Mouse (Mus musculus): ENCODE measurements around the gene Sept9. TPM values are rescaled to one million over a fixed set of nuclear protein-coding genes. Genes with fewer than 3 reads are reported as not detected.

Sept9 gene
- polyA plus RNA-seq, 2 experiments = 78.7 to 125 TPM

DNA sequence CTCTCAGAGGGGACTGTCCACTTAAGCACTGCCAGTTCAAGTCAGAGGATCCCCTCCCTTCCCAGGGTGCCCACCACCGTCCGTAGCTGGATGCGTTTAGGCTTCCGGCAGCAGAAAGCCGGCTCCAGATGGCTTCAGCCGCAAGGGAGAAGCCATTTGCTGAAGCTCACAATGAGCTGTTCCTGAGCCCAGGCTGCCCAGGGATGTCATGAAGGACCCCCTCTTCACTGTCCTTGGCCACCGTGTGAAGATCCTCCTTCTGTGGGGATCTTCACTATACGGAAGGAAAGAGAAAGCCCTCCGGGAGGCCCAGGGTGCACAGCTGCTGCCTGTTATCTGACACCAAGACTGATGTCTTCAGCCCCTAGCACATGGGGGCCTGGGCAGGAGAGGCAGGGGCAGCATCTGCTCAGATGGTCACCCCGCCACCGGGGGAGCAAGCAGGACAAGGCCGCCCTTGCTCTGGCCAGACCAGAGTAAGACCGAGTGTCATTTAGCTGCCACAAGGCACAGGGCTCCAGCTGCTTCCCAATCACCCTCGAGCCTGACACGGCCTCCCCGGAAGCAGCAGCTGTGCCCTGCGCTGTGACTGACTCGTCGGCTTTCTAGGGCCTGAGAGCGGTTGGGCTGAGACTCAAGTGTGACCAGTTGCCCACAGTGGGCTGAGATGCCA is 118.1 kb downstream of the Sept9 start:
- peak overlapping the region; percentile 37 for H3K4me2 ChIP-seq (replicated peaks; ENCODE audit: low read depth, low read length, severe bottlenecking)
- H3K9ac ChIP-seq (ENCODE audit: low read depth, low read length, severe bottlenecking) = peak overlapping the region; percentile 34; the same call in 1 of the 2 replicates
- ATAC-seq (ENCODE audit: low FRiP score, low read depth) (peak; percentile 44), DNase-seq (ENCODE audit: low spot score) (peak; percentile 59)
- H3K27me3 ChIP-seq (ENCODE audit: control insufficient read depth, insufficient read depth, low read length) = no peaks in the 10 kb centered on the region
- peak overlapping the region; percentile 4 for H3K4me3 ChIP-seq (replicated peaks; ENCODE audit: low read length)
- H3K27ac ChIP-seq (replicated peaks; ENCODE audit: low read depth, low read length) = peak overlapping the region; percentile 78
- peaks cover 78% of the 10 kb centered on the region for H3K4me1 ChIP-seq (ENCODE audit: control insufficient read depth, insufficient read depth, low read length)
- no peaks in the 10 kb centered on the region for H3K9me3 ChIP-seq (ENCODE audit: control insufficient read depth, low read length)
- no peak for TF ChIP-seq POLR2A (IDR thresholded peaks at IDR 0.05; ENCODE audit: borderline replicate concordance, extremely low read depth, insufficient read depth, insufficient read length)
- H3K36me3 ChIP-seq (ENCODE audit: control insufficient read depth, insufficient read depth, low read length) = 0 out of 2 replicates have a peak, but pooled peaks cover 4% of the 10 kb centered on the region
- 8% methylated on average over 20 of the region's 20 CpGs for WGBS

GRCm38 (mm10) chr11:117318202-117318601 is 118.7 kb downstream of the Sept9 start:
- DNase-seq (ENCODE audit: low spot score) (no peak), ATAC-seq (ENCODE audit: low FRiP score, low read depth) (no peak)
- Histone ChIP-seq H3K4me1 (ENCODE audit: control insufficient read depth, insufficient read depth, low read length) (peaks cover 76% of the 10 kb centered on the region), H3K4me3 (replicated peaks; ENCODE audit: low read length) (no peak overlapping the region), H3K27ac (replicated peaks; ENCODE audit: low read depth, low read length) (peak overlapping the region; percentile 78), H3K4me2 (replicated peaks; ENCODE audit: low read depth, low read length, severe bottlenecking) (peak overlapping the region; percentile 37; the same call in 1 of the 2 replicates), H3K9me3 (ENCODE audit: control insufficient read depth, low read length) (no peaks in the 10 kb centered on the region), H3K27me3 (ENCODE audit: control insufficient read depth, insufficient read depth, low read length) (no peaks in the 10 kb centered on the region), H3K9ac (ENCODE audit: low read depth, low read length, severe bottlenecking) (0 out of 2 replicates have a peak overlapping the region, but pooled peaks have one; percentile 34), H3K36me3 (ENCODE audit: control insufficient read depth, insufficient read depth, low read length) (0 out of 2 replicates have a peak, but pooled peaks cover 4% of the 10 kb centered on the region)
- no peak for TF ChIP-seq POLR2A (IDR thresholded peaks at IDR 0.05; ENCODE audit: borderline replicate concordance, extremely low read depth, insufficient read depth, insufficient read length)
- 16% methylated on average over 3 of the region's 3 CpGs for WGBS

DNA sequence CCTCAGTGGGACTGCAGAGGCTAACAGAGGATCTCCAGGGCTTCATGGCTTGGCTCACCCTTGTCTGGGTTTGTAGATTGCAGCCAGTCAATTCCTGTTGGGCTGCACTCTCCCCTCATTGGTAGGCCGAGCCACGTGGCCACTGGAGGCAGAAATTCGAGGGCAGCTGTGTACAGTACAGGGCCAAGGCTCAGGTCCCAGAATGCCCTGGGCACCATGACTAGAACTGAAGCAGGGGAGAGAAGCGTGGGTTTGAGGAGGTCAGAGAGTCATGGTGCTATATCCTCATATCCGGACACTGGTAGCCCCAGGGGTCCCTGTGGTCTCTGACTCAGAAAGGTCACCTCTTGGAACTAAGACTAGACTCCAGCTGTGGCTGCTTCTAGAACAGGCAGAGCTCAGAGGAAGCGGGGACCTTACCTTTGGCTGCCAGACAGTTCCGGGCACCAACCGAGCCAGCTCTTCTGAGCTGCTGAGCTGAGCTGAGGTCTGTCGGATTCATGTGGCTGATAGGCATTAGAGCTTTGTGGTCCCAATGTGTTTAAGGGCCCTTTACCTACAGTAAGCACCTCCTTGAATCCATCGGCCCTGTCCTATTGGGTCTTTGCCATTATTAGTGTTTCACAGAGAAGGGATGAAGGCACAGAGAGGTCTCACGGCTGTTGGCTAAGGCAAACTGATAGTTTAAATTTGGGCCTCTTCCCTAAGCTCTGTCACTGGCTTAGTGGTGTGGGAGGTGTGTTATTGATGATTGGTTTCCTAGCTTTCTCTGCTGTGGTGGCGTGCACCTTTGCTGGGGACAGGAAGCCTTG is 119.5 kb downstream of the Sept9 start:
- TF ChIP-seq POLR2A (IDR thresholded peaks at IDR 0.05; ENCODE audit: borderline replicate concordance, extremely low read depth, insufficient read depth, insufficient read length) = no peak
- no peaks in the 10 kb centered on the region for H3K9me3 ChIP-seq (ENCODE audit: control insufficient read depth, low read length)
- no peak for DNase-seq (ENCODE audit: low spot score)
- peaks cover 77% of the 10 kb centered on the region for H3K4me1 ChIP-seq (ENCODE audit: control insufficient read depth, insufficient read depth, low read length)
- 43% methylated on average over 12 of the region's 12 CpGs for WGBS
- H3K36me3 ChIP-seq (ENCODE audit: control insufficient read depth, insufficient read depth, low read length) = 0 out of 2 replicates have a peak, but pooled peaks cover 4% of the 10 kb centered on the region
- no peak overlapping the region; the same call in 1 of the 2 replicates for H3K4me2 ChIP-seq (replicated peaks; ENCODE audit: low read depth, low read length, severe bottlenecking)
- no peak for ATAC-seq (ENCODE audit: low FRiP score, low read depth)
- H3K27me3 ChIP-seq (ENCODE audit: control insufficient read depth, insufficient read depth, low read length) = no peaks in the 10 kb centered on the region
- H3K9ac ChIP-seq (ENCODE audit: low read depth, low read length, severe bottlenecking) = 0 out of 2 replicates have a peak overlapping the region, but pooled peaks have one; percentile 8
- peak overlapping the region; percentile 78 for H3K27ac ChIP-seq (replicated peaks; ENCODE audit: low read depth, low read length)
- no peak overlapping the region for H3K4me3 ChIP-seq (replicated peaks; ENCODE audit: low read length)

DNA sequence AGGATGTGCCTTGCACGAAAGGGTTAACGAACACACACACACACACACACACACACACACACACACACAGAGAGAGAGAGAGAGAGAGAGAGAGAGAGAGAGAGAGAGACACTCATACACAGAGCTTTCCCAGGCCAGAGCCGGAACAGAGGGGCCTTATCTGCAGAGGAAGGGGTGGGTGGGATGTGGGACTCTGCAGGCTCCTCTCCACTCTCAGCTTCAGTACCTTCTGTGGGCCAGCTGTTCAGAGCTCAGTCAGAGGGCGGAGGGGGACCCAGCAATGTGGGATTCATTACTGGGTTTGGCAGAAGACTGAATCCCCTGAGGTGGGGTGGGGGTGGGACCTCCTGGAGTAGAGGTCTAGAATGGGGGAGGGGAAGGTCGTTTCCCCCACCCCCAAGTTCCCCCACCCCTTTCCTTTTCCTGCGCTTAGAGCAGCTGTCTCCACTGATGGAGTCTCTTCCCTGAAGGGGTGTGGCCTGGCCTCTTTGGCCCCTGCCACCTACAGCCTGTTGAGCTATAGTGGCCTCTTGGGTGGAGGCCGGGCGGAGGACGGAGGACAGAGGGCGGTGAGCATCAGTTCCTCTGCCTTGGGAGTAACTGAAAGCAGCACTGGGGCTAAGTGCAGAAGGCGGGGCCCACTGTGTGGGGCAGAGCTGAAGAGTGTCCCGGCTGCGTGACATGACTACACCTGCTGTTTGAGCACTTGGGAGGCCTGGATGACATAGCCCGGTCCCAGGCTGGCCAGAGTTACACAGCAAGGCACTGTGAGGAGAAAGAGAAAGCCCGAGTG is 120.3 kb downstream of the Sept9 start:
- Histone ChIP-seq H3K4me1 (ENCODE audit: control insufficient read depth, insufficient read depth, low read length) (peaks cover 83% of the 10 kb centered on the region), H3K9me3 (ENCODE audit: control insufficient read depth, low read length) (no peaks in the 10 kb centered on the region), H3K27me3 (ENCODE audit: control insufficient read depth, insufficient read depth, low read length) (no peaks in the 10 kb centered on the region), H3K27ac (replicated peaks; ENCODE audit: low read depth, low read length) (peak overlapping the region; percentile 78), H3K4me2 (replicated peaks; ENCODE audit: low read depth, low read length, severe bottlenecking) (peak overlapping the region; percentile 17; the same call in 1 of the 2 replicates), H3K9ac (ENCODE audit: low read depth, low read length, severe bottlenecking) (no peak overlapping the region), H3K4me3 (replicated peaks; ENCODE audit: low read length) (no peak overlapping the region), H3K36me3 (ENCODE audit: control insufficient read depth, insufficient read depth, low read length) (0 out of 2 replicates have a peak, but pooled peaks cover 4% of the 10 kb centered on the region)
- ATAC-seq (ENCODE audit: low FRiP score, low read depth) (peak; percentile 72), DNase-seq (ENCODE audit: low spot score) (peak; percentile 83)
- no peak for TF ChIP-seq POLR2A (IDR thresholded peaks at IDR 0.05; ENCODE audit: borderline replicate concordance, extremely low read depth, insufficient read depth, insufficient read length)
- WGBS = 20% methylated on average over 12 of the region's 15 CpGs
